Mouse (Mus musculus) cerebellum, postnatal 4 days (tissue): ENCODE measurements at regions not wholly inside any gene's neighbourhood (a gene's known extent, or its start where the extent isn't known, plus 50 kb on each side); places are given as distances from the start of the nearest gene placed in this dataset.

Experiments used
- DNase-seq, 2 experiments: peaks; one replicate each; pipeline ENCODE4 v3.0.0; 2022; ENCODE audit warnings: low spot score in 2 of 2, mixed read lengths in 1 of 2

- DNase-seq = no peak
These were observed 175.3 kb upstream of the Klf7 start for GRCm38 (mm10) chr1:64297343-64297742.

DNA sequence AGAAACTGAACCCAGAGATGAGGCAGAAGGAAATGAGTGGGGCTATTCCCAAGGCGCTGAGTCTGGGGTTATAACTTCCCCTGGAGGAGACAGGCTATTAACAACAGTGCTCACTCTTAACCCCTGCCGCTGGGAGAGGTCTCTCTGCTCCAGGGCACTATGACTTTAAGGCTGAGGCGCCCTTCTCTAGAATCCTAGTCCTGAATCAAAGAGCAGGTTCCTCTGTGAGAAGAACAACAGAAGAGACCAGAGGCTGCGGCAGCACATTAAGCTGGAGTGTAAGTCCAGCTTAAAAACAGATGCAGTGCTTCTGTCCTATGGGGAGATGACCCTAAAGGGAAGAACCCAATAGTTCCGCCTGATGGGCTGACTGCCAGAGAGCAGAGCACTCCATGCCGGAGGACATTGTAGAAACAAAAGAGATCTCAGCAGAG is 173.4 kb upstream of the Klf7 start:
- DNase-seq = no peak

- no peak for DNase-seq
These were observed 173.0 kb upstream of the Klf7 start for GRCm38 (mm10) chr1:64295051-64295450.

DNA sequence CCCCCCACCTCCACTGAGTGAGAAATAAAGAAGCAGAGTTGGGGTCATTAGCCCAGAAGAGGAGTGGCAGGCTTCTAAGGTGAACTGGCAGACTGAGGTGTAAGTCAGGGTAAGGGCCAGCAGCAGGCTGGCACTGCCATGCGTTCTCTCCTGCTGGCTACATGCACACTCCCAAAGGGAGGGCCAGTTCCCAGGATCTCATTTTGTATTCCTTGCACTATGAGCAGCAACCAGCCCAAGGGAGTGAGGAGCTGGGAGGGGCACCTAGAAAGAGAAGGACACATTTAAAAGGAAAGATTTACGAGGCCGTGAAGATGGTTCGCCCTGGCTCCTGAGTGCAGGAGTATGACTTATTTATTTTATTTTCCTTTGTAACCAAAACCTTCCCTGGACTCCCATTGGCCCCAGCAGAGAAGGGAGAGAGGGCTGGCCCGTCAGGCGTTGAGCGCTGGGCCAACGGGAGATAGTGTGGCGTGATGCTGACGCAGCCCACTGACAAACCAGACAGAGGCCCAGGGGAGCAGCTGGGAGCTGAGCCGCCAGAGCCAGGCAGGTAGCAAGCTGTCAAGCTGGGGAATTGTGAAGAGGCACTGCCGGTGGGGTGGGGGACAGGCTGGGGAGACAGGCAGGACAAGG is 166.8 kb upstream of the Klf7 start:
- no peak for DNase-seq

DNA sequence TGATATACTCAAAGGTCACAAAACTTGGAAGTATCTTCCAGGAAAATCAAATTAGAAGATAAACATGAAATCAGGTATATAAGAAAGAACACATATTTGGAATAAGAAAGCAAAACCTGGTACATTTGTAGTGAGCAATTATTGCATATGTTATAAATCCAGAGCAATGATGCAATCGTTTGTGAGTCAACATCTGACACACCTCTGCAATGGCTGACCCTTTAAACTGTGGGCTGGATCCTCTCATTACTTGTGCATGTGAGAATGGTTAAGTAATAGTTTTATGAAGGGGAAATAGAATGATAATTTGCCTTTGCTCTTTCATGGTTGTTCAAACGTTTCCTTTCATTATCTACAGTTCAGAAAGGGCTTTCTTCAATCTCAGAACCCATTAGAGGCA is 165.0 kb upstream of the Klf7 start:
- no peak for DNase-seq

DNA sequence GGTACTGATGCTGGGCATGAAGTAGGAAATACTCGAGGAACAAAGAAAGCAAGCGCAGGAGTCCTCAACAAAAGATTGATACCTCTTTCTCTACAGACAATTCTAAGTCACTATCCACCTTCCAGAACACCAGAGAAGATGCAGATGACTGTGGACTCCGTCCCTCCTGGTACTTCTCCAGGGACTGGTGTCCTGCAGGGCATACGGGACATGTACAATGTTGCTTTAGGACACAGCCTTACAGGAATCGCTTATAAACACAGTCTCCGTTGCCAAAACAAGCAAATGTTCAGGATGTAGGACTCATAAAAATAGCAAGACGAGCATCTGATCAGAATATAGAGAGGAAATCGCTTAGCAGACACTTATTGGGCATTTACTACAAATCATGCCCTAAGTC is 162.6 kb upstream of the Klf7 start:
- no peak for DNase-seq

- DNase-seq = no peak
These were observed 153.8 kb upstream of the Klf7 start for GRCm38 (mm10) chr1:64275865-64276264.

DNA sequence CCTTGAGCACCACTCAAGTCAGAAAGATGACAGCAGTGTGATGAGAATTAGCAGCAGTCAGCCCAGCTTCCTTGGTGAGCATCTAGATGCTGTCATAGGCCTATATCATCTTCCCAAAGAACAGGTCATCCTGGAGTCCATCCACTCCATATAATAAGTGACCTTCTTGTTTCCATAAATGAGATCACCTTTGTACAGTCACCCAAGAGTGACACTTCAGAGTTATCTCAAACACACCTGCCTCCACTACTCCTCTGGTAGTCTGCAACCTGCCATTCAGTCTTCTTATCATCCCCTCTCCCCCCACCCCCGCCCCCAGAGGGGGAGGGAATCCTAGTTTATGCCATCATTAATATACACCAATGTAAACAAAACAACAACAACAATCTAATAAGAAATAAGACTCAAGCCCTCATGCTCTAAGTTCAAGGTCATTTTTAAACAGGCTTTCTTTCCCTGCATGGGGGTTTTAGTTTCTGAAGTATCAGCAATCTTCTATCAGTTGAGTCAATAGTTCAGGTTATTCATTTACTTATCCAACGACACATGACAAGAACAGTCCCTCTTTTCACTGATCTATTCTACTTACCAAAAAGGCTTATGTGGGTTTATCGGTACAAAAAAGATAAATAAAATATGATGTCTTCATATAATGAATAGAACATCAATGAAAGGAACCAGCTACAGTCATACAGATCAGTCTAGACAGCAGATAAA is 153.2 kb upstream of the Klf7 start:
- no peak for DNase-seq

DNA sequence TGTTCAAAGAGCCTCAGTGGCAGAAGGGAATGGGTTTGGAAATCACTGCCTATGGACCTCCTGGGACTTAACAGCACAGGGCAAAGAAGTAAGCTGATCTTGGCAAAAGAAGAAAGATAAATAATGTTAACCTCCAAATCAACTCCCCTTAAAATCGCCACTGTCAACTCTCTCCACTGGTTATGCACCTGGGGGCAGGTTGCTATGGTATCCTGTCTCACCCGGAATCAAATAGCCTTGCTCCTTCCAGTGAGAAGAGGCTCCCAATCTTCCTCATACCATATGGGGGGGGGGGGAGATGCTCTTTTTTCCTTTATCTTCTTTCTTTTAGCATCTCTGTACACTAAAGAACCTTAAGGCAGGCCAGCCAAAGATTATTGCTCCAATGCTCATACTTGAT is 135.2 kb upstream of the Klf7 start:
- no peak for DNase-seq

DNA sequence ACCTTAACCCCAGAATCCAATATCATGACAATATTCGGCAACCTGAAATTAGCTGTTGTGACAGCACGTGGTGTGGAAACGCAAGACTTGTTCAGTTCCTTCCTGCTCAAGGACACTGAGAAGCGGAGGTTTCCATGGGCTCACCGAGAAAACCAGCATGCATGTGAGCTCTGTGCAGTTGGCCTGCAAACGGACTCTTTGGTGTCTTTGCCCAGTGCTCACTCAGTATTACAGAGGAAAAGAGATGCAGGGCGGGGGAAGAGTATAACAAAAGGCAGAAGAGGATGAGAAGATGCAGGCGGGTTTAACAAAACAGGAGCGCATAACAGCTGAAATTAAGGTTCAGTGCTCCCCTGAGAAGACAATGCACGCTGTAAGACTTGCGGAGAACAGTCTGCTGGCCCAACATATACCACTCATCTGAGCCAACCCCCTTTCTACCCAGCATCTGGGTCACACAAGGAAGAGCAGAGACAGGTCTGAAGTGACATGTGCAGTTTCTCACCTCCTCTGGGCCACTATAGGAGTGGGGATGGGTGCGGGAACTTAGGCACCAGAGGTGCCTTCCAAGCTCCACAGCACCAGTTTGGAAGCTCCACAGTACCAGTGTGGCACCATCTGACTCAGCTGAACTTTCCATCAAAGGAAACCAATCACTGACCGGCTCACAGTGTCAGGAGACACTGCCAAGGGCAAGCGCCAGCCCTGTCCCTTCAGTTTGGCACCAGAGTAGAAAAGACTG is 133.6 kb upstream of the Klf7 start:
- DNase-seq = peak in 1 of 2 experiments; percentile 40

DNA sequence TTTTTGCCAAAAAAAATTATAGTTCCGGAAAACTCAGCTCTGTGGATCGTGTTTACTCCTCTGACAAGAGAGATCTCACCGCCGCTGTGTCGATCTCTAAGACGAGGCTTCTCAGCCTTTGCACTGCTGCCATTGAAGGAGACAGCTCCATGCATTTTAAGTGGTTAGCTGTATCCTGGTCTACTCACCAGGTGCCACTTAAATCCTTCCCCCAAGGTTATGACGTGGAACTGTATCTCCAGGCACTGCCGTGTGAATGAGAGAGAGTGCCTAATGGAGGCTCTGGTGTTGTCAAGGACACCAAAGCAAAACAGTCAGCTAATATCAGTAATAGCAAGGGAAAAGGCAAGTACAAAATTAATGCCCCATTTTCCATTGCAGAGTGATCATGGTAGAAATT is 132.6 kb upstream of the Klf7 start:
- DNase-seq = no peak

DNA sequence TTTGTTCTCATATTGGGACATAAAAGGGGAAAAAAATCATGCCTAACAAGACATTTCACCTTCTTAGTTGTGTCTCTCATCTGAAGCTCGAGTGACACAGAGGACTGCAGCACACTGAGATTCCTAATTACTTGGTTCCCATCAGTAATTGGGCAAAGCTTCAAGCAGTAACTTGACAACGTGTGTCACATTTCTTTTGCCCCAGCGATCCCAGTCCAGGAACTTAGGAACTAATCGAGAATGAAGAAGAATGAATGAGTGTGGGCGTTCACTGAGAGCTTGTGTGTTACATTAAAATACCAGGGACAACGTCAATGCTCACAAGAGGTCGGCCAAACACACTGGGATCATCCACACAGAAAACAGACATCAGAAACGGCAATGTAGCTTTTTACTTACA is 131.9 kb upstream of the Klf7 start:
- DNase-seq = no peak

GRCm38 (mm10) chr1:64242401-64242800 is 120.3 kb upstream of the Klf7 start:
- DNase-seq = no peak

- DNase-seq = no peak
These were observed 107.6 kb upstream of the Klf7 start for GRCm38 (mm10) chr1:64229654-64230053.

DNA sequence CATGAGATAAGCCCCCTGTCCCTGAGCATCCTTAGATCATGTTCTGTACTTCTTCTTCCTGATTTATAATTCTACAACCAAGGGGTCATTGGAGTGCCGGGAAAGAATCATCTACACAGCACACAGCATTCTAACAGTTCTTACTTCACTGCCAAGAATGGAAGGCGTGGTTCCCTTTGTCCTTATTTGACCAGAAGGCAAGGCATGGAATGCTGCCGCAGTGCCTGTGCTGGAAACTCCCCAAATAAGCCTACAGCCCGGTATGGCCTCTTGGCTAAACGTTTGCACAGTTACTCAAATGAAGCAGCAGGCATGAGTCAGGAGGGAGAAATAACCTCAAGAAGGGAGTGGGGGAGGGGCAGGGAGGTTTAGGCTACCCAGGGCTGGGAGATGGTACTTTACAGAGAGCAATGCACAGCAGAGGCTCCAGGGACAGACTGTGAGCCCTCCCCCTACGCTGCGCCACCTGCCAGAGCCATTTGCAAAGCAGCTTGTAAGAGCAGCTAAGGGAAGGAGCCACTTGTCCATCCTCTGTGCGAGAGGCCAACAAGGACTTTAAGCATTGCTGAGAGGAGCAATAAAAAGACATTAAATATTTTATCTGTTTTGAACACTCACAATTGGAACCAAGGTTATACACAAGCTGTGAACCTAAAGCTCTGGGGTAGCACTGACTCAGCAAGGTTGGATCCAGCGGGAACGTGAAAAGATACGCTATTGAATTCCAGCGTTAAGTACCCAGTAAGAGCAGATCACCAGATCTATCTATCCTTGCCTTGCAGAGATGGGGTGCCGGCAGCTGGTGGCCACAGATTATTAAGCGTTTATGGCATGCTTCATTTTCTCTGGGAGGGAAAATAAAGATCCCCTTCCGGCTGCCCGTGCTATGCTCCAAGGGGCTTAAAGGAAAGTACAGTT is 104.2 kb upstream of the Klf7 start:
- DNase-seq = peak in 1 of 2 experiments; percentile 57

DNA sequence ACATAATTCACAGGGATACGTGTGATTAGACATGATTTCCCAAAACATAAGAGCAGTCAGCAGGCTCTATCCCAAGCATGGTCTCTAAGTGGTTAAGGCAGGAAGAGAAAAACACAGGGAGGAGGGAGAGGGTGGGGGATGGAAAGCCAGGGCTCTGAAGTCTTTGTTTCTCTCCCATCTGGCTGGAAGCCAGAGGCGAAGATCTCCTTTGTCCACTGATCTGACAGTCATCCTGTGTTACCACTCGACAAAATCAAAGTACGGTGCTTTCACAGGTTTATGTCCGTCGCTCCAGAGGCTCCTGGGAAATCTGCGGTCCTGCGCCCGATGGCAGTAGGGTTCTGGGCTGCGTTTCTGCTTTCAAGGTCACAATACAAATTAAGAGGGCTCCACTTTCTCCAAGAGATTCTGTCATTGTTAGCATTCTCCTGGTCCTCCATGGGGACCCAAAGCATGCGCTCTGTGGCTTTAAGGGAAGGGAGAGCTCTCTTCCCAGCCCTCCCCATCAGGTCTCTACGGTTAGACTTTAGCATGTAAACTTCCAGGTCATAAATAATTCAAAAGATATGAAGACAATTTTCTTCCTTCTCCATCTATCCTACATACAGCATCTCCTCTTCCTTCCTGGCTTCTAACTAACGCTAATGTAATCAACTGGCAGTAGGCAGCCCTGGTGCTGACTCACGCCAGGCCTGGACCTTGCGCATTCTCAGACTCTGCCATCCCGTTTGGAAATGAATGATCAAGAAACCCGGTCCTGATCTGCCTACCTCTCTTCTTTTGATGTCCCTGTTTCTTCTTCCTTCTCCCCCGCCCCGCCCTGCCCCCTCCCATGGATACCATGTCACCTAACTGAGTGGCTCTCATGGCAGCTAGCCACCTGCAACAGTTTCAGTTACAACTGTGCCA is 102.0 kb upstream of the Klf7 start:
- DNase-seq = peak in 1 of 2 experiments; percentile 32

- no peak for DNase-seq
These were observed 100.4 kb upstream of the Klf7 start for GRCm38 (mm10) chr1:64222475-64222874.

DNA sequence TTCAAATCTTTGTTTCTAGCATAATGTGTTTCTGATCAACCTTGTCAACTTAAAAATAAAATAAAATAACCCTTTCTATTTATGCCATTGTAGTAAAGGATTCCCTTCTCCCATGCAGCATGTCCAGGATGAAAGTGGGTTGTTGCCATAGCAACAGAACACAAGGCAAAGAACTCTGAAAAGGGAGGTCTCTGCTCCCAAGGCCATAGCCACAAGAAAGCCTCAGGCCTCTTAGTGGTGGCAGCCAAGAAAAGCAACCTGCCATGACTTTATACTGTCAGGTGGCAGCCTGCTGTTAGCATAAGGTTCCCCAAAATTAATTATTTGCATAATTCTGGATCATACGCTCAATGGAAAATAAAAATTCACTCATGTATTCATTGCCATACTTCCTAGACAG is 98.4 kb upstream of the Klf7 start:
- DNase-seq = no peak

DNA sequence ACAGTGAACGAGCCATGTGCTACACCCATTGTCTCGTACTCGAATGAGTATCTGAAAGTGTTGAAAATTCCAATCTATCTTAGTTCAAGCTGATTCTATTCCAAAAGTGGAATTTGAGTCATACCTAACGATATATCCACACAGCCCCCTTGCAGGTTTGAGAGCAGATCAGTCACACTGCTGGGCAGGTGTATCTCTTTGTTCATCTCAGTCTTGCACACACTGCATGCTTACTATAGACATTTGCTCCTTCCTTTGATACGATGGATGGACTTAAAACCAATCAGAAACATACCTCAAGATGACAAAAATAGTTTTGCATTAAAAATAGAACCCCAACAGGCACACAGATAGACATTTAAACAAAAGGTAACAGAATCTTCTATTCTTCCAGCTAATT is 98.0 kb upstream of the Klf7 start:
- no peak for DNase-seq

GRCm38 (mm10) chr1:64215646-64216045 is 93.6 kb upstream of the Klf7 start:
- no peak for DNase-seq

DNA sequence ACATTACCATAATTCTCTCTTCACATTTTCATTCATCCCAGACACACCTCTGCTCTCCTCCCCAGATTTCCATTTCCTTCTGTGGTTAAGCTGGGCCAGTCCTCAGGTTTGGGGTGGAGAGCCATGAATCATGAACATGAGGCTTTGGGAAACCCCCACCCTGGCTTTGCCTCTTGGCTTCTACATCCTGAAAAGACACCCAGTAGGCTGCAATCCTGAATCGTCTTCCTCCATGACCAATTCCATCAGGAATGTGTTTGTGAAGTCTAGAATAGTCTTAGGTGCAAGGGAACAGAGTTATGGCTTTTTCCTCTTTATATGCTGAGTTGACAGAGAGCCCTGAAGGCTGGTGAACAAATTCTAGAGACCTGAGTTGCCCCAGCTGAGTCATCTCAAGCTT is 87.0 kb upstream of the Klf7 start:
- DNase-seq = no peak
